Mouse (Mus musculus) kidney, postnatal 4 days (tissue): ENCODE data around the gene Cela3a.
A peak's percentile ranks its signal among the peaks of the same experiment; 100 is the strongest.
"Not testable (repeated sequence)": the region's sequence is repeated elsewhere in the genome, so short reads cannot be mapped to it uniquely, and the experiment has no call there.

Experiments
- DNase-seq, 2 experiments: peaks; one replicate each; pipeline ENCODE4 v3.0.0; 2021; ENCODE audit warnings: mixed read lengths in 2 of 2

Gene Cela3a

GRCm38 (mm10) chr4:137409691-137410090, at the start of gene Cela3a:
Cela3a (minus strand) TSS chr4:137409791.
- DNase-seq, result no peak

DNA sequence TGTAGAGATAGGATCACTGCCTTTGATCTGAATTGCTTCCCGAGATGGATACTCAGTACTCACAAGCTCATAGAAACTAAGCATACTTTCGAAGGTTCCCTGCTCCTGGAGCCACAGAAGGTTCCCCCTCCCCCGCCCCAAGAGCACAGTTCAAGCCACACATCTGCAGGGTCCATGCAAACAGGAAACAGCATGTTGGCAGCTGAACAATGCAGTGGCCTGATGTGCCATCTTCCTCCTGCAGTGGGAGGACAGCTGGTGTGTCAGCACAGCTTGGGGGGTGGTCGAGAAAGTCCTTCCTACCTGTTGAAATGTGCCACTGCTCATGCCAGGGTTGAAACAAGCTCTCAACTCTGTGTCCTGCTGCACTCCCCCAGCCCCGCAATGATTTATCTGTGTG, 49.3 kb upstream of the Cela3a start:
- no peak for DNase-seq

DNA sequence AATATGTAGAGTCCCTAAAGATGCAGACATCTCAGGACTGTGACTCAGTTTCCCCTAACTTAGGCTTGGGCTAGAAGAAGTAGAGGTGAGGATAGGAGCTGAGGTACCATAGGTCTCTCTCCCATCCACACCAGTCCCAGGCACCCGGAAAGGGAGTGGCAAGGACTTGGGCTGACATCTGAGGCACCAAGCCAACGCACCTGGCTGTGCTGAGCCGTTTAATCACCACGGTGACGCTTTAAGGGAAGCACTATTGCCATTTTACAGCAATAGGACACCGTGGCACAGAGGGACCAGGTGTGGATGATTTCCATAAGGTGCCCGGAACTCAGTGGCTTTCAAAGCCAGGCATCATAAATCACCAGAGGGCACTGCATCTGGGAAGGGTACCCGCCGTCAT, 48.7 kb upstream of the Cela3a start:
- no peak for DNase-seq

- no peak for DNase-seq
Measured at GRCm38 (mm10) chr4:137457292-137457691, 47.7 kb upstream of the Cela3a start.

DNA sequence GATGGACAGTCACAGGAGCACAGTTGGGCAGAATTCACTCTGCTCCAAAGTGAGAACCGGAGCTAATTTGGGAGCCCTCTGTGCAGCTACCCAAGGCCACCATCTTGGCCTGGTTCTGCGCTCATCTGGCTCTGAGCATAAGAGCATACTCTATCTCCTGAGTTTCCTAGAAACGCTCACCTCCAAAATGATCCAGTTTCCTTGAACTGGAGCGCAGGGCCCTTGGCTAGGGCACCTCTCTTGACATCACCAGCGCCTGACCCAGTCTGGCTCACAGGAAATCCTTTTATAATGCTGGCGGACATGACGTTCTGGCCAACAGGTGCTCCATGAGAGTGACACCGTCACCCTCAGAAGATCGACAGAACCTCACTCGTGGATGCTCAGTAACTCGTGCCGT, 47.0 kb upstream of the Cela3a start:
- DNase-seq, result no peak

- no peak for DNase-seq
Measured at GRCm38 (mm10) chr4:137454582-137454981, 45.0 kb upstream of the Cela3a start.

- no peak for DNase-seq
Measured at GRCm38 (mm10) chr4:137453234-137453767, 43.7 kb upstream of the Cela3a start, which contains the start of gene 1700013G24Rik. 1700013G24Rik (plus strand) TSS chr4:137453284.

DNA sequence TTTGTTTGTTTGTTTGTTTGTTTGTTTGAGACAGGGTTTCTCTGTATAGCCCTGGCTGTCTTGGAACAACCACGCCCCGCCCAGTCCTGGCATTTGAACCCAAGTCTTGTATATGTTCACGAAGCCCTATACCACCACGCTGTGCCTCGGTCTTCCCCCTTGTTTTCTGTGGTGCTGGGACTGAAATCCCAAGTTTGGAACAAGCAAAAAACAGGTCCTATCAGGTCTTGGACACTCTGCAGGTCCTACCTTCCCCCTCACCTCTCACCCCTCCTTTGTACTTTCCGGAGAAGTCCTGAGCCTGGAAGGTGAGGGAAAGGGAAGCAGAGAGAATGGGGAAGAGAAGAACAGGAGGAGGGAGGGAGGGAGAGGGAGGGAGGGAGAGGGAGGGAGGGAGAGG, 42.6 kb upstream of the Cela3a start:
- no peak for DNase-seq

GRCm38 (mm10) chr4:137449715-137450114, 40.1 kb upstream of the Cela3a start:
- DNase-seq, result no peak

GRCm38 (mm10) chr4:137449132-137449531, 39.5 kb upstream of the Cela3a start:
- DNase-seq, result no peak

- DNase-seq, result no peak
Measured at GRCm38 (mm10) chr4:137448641-137449040, 39.0 kb upstream of the Cela3a start.

- peak; percentile 56 to 70 for DNase-seq
Measured at GRCm38 (mm10) chr4:137448197-137448596, 38.6 kb upstream of the Cela3a start.

- DNase-seq, result peak; percentile 33 to 53
Measured at GRCm38 (mm10) chr4:137447363-137448196, 38.0 kb upstream of the Cela3a start.

- DNase-seq, result no peak
Measured at GRCm38 (mm10) chr4:137445881-137446280, 36.3 kb upstream of the Cela3a start.

GRCm38 (mm10) chr4:137443625-137444024, 34.0 kb upstream of the Cela3a start:
- DNase-seq, result peak; percentile 86 to 88

- DNase-seq, result no peak
Measured at GRCm38 (mm10) chr4:137441332-137441731, 31.7 kb upstream of the Cela3a start.

- DNase-seq, result no peak
Measured at GRCm38 (mm10) chr4:137438842-137439241, 29.3 kb upstream of the Cela3a start.

DNA sequence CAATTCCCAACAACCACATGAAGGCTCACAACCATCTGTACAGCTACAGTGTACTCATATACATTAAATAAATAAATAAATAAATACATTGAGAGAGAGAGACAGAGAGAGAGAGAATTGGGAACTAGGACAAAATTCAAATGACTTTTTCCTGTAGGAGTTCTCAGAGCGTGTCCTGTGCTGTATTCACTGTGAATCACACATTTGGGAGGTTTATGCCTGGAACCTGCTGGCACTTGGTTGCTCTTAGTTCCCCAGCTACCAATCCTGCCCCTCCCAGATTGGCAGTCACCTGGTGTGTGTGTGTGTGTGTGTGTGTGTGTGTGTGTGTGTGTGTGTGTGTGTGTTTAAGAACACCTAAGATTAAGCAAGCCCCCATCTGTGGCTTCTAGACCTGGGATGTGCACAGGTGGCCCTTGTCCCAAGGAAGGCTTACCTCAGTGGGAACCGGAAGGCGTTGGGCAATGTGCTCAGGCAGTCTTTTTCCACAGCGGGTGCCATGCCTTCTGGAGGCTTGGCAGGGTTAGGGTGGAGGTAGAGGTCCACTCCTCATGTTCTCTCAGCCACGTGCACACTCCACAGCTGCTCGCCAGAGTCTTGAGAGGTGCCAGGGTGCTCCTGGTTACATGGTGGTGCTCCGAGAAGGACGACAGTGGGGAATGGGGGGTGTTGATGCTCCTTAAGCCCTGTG, 27.5 kb upstream of the Cela3a start:
- DNase-seq, result no peak

- not testable (repeated sequence) for DNase-seq
Measured at GRCm38 (mm10) chr4:137432700-137433550, 23.3 kb upstream of the Cela3a start.

GRCm38 (mm10) chr4:137430502-137430901, 20.9 kb upstream of the Cela3a start, which contains the start of gene Cela3b:
Cela3b (minus strand) TSS chr4:137430540.
- no peak for DNase-seq

DNA sequence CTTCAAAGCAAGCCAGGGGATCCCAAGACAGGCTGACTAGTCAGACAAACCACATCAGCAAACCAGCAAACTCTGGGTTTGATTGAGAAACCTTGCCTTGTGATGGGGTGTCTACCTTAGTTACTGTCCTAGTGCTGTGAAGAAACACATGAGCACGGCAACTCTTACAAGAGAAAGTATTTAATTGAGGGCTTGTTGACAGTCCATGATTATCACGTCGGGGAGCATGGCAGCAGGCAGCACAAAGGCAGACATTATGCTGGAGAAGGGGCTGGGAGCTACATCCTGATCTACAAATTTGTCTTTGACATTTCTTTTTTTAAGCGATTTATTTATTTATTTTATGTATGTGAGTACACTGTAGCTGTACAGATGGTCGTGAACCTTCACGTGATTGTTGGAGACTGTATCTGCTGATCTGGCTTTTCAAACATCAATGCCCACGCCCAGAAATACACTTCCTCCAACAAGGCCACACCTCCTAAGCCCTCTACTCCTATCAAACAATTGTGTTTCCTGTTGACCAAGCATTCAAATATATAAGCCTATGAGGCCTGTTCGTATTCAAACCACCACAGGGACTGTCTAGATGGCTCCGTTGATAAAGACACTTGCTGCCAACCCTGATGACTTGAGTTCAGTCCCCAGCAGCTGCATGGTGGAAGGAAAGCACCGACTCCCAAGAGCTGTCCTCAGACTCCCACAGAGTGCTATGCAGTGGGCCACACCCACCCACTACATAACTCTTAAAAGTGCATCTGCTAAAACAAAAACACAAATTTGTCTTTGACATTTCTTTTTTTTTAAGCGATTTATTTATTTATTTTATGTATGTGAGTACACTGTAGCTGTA, 8.3 kb upstream of the Cela3a start:
- DNase-seq, result no peak

GRCm38 (mm10) chr4:137414936-137415335, 5.3 kb upstream of the Cela3a start:
- DNase-seq, result no peak
